Mouse (Mus musculus): ENCODE data around the gene Ninj2.
A peak's percentile ranks its signal among the peaks of the same experiment; 100 is the strongest.

The Ninj2 gene

DNA sequence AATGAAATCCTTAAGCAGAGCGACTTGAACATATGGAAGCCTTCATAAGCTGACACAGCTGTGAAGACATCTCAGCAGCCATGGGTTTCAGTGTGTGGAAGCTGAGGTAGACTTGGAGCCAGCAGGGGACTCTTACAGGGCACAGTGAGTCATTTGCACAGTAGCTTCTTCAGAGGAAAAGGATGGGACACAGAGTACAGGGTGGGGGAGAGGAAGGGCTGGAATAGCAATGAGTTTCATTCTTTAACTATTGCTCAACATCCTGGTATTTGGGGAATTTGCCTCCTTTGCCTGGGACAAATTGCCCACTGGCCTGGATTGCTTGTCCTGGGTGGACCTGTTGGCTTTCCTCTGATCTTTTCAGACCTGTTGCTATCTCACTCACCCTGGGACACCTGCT, 52.3 kb downstream of the Ninj2 start:
- no peak for DNase-seq

DNA sequence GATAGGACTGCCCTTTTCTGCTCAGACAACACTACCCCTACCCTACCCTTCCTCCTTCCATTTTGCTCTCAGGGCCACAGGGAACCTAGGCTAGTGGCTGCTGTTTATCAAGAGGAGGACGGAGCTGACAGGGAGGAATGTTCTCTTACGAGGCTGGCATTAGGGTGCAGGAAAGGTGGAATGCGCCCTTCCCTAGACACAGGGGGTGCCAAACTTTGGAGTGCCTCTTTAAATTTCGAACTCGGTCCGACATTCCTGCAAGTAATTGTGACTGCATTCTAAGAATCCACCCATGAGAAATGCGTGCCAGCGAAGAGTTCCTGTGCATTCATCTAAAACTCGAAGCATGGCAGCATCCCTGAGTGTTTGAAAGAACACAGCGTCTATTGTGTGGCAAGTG, 53.5 kb downstream of the Ninj2 start:
- no peak for DNase-seq

DNA sequence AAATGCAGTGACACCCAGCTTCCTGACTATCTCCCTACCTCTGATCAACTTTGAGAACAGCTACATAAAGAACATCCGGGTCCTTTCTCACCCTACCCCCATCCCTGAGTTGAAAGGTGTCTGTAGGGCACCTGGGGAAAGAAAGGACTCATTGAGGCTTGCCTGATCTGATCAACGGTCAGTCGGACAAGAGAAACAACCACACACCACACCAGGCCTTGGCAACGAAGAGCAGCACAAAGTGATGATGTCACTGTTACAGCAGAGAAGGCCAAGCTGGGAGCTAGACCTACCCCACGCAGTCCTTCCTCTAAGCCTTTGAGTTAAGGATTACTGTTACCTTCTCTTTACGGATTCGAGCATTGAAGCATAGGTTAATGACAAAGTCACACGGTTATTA, 54.3 kb downstream of the Ninj2 start:
- DNase-seq = no peak

DNA sequence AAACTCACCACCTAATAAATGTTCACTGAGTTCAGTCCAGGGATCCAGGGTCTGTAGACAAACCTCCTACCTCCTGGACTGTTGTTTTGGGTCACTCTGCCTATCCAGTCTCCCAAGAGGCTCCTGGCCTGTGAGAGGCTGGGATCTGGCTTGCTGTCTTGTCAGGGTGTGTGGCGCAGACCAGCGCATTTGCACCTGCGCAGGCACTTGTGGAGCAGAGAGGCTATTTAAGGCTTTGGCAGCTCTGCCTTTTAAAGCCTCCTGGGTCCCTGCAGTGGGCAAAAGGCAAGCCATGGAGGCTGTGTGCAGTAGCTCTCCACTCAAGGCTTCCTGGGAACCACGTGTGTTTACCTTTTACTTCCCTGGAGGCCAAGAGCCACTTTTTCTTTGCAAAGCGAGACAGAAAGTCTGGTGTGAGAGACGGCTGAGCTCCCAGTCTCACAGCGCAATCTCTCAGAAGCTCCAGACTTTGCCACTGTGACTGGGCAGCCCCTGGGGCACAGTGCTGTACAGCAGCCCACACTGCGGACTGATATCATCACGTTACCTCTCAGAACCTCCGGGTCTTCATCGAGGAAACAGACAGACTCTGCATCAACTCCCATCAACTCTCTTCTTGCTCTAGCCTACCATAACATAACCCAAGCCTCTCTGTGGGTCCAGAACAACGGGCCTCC, 55.7 kb downstream of the Ninj2 start:
- DNase-seq = no peak

DNA sequence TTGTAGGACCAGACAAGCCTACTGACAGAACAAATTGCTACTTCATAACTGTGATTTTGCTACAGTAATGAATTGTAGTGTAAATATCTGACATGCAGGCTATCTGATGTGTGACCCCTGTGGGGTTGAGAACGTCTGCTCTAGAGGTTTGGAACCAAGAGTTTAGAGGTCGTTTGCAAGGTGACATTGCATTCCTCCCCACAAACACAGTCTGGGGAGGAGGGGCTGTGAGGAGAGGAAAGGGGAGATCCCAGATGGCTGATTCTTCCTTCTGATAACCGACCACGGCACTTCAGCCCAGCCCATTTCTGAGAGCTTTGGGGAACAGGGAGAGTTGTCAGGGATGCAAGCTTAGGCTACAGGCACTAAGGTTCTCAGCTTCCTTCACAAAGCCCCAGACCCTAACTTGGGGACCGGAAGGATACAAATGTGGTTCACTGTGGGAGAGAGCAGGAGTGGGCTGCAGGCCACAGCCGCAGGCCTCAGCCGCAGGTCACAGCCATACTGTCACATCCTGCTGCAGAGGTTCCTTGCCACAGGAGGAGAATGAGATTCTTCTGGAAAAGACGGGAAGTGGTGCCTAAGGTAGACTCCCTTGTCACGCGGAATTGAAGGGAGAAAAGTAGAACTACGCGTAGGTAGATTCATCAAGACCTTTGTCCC, 56.4 kb downstream of the Ninj2 start:
- DNase-seq = no peak

DNA sequence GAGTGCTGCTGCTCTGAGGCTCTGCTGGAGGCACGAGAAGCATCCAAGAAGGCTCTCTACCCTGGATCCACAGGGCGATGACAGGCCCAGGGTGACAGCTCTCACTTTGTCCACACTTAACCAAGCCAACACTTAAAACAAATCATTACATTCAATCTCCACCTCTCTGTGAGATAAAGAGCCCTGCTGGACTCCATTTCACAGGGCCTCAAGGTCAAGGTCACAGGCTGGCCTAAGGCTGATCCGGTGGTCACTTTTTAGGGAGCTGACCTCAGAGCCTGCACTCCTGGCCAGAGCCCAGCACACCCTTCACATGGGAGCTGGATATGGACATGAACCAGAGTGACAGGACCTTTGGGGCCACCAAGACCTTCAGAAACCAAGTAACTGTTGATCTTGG, 57.1 kb downstream of the Ninj2 start:
- no peak for DNase-seq

DNA sequence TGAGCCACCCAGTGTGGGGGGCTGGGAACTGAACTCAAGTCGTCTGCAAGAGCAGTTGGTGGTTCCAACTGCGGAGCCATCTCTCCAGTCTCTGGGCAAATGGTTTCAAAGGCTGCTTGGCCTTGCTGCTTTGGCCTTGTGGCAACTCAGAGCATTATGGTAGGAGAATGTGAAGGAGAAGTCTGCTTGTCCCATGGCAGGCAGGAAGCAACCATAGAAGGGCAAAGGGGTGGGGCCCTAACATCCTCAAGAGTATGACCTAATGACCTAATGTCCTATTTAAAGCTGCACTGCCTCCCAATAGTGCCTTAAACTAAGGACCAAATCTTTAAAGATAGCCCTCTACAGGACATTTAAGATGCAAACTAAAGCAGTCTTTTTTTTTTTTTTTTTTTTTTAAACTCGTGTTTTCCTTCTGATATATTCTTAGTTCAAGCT, 58.5 kb downstream of the Ninj2 start:
- peak; percentile 29 to 45 for DNase-seq

DNA sequence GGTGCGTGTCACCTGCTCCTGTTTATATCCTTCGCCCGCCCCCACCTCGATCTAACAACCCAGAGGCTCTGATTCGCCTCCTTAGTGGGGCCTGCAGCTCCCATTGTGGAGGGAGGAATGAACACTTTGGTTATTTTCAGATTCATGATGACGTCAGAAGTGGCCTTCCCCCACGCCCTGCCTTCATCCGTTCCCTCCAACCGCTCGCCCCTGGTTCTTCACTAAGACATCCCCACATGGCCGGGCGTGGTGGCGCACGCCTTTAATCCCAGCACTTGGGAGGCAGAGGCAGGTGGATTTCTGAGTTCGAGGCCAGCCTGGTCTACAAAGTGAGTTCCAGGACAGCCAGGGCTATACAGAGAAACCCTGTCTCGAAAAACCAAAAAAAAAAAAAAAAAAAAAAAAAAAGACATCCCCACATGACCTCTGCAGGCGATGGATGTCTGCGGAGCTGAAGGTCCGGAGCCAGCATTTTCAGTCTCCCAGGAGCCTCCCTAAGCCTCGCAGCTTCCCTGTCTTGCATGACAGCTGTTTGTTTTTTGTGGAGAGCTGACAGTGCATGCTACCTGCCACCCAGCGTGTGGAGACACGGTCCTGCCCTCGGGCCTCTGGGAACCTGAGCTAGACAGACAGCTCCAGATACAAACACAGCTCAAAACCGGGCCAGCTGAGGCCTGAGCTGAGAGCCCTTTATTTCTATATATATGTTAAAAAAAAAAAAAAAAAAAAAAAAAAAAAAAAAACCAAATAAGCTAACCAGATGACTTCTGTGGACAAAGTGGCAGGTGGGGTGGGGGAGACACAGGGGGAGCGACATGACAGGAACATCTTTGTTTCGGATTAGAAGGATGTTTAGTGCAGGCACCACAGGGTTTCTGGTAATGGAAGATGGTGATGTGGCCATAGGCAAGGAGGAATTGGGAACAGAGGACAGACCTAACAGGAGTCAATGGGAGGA, 59.9 kb downstream of the Ninj2 start:
- DNase-seq = no peak

DNA sequence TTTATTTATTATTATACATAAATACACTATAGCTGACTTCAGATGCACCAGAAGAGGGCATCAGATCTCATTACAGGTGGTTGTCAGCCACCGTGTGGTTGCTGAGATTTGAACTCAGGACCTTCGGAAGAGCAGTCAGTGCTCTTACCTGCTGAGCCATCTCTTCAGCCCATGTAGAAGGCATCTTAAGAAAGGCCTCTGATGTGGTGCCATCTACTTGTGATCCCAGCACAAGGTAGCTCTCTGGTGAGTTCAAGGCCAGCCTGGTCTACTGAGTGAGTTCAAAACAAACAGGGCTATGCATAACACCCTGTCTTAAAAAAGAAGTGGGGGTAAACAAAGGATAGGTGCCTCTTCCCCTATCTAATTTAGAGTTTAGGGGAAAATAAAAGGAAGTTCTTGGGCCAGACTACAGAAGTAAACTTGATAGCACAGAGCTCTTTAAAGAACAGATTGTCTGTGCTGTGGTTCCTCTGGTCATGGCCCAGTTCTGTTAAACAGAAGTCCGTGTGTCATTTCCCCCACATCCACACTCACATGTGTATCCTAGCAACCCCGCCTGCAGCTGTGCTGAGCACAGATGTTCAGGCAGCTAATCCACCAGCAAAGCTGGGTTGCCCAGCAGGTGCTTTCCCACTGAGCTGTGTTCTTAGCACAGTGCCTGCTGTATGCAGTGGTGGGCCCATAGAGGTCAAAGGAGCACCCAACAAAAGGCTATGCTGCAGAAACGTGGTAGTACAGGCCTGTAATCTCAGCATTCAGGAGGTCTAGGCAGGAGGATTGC, 61.6 kb downstream of the Ninj2 start:
- DNase-seq = peak; percentile 22 to 29

DNA sequence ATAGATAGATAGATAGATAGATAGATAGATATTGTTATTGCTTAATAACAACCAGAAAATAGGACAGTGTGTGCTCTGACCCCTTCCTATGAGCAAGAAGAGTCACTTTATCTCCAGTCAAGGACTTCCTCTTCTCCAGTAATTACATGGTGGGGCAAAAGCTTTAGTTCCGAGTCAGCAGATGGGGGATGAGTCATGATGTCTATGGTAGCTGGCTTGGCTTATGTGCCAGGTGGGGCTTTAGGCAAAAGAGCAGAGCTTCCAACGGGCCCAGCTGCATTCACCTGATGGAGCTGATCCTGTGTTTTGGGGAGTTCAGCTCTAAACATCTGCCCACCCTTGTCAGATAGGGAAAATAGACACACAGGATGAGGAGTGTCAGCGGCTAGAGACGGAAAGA, 62.4 kb downstream of the Ninj2 start:
- DNase-seq = no peak

DNA sequence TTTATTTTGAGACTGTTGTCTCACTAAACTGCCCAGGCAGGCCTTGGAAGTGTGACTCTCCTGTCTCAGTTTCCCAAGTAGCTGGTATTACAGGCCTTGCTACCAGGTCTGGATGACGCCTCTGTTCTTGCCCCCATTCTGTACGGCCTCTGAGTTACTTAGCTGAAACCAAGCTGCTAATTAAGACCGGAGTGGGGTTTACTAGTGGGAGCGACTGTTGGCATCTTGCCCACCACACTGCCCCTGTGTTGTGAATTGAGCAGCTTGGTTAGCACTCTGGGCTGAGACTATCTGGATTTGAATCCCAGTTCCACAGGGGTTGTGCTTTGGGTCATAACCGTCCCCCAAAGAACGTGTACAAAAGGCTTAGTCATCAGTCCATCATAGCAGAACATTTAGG, 64.3 kb downstream of the Ninj2 start:
- no peak for DNase-seq

DNA sequence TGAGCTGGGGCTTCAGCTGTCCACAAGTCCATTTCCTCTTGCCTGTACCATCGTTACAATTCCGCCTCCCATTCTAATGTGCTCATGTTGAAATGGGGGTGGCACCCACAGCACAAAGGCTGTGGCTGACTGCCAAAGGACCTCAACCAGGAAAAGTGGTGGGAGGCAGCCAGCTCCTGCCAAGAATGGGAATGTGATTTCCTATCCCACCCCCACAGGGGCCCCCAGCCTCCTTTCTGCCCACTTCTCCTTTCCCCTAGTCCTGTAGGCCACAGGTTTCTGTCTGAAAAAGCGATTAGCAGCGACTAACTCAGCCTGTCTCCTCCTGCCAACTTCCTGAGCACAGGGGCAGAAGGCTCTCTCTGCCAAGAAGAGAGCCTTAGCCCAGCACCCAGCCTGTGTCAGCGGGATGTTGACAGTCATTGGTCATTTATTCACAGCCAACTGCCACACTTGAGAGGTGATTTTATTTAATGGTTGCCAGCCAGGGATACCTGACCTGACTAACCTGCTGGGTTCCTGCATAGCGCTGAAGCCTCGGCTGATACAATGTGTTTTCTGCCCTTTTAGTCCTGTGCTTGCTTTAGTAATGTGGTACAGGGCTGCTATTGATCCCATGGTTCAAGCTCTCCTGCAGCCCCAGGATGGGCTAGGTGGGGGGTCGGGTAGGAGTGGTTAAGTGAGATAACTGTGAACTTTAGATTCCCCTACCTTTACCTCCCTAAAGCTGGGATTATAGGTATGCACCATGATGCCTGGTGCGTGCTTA, 66.2 kb downstream of the Ninj2 start:
- no peak for DNase-seq

DNA sequence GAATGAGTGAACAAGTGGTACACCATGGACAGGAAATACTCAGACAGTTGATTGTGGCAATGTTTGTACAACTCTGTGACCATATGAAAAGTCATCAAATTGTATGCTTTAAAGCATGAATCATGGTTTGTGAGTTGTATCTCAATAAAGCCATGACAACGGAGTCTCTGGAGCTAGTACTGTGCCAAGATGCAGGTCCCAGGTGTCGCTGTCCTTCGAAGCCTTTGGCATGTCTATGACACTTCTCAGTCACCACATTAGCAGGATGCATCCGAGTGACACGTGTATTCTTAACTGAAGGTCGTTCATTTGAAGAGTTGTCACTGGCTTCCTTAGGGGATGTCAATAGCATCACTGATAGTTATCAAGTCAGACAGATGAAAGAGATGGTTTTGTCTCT, 69.8 kb downstream of the Ninj2 start:
- DNase-seq = no peak

DNA sequence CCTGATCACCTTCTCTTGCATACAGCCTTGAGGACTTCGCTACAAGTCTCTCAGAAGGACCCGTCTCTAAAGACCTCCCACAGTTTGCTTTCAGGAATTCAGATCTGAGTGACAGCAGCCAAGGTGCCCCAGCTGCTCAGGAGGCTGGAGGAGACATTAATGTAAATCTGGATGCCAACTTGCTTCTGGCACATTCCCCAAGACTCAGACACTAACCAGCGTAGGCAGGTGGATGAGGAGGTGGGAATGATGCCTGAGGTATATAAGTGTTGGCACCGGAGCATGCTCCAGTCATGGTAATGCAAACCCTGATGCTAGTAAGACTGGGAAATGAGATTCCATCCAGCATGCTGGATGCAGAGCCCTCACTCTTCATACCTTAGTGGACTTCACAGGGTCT, 71.6 kb downstream of the Ninj2 start:
- DNase-seq = no peak

DNA sequence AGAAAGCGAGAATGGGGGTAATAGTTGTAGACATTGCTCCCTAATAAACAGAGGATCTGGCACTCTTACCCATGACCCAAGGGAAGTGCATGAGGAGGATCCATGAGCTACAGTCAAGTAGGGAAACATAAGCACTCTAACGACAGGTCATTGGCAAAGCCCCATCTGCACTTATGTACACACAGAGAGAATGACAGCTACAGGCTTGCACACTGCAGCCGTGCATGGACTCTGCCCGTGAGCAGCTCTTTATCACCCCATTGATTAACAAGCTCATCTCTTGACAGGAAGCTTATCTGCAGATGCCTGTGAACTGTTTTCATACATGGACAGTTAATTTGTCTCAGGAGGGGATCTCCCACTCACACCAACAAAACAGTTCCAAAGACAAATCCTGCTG, 74.4 kb downstream of the Ninj2 start:
- DNase-seq = no peak

DNA sequence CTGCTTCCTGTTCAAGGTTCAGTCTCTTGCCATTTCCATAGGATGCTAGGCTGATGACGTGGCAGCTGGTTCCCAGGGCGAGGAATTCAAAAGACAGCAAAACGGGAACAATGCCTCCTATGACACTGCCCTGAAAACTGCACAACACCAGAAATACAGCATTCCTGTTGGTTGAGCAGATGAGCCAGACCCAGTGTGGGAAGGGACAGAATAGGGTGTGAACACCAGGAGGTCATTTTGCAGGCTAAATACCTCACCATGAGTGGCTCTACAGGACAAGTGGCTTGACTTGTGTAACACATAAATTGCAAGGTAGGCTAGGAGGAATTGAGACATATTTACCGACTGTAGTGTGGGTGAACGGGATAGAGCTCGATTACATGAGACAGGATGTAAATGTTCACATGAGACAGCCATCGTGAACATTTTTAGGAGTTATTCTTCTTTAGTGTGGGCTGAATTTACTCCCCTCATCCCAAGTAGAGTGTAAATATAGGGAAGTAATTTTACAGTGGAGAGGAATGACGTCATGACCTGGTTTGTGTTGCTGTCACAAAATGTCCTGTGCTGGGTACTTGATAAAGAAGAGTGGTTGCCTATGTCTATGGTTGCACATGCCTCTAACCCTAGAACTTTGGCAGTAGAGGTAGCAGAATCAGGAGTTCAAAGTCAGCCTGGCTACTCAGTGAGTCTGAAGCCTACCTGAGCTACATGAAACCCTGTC, 79.3 kb downstream of the Ninj2 start:
- DNase-seq = no peak

DNA sequence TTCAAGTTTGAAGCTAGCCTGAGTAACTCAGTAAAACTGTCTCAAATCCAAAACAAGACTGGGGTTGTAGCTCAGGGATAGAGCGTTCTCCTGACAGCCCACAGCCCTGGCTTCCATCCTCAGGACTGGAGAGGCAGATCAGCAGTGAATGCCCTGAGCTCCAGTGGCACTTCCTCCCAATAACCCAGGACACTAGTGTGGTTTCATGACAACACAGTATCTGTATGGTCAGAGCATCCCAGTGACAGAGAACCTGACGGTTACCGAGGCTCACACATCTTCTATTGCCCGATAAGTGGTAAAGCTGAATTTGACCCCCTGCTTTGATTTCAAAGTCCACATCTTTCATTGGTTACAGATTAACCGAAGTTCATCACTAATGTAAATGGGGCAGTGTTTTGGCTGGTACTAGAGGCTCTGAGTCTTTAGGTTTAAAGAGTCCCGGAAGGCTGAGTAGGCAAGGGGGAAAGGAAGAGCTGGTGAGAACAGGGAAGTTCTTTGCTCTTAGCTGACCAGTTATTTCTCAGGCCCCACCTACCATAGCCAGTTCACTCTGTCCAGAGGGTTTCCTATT, 81.0 kb downstream of the Ninj2 start:
- DNase-seq = no peak

DNA sequence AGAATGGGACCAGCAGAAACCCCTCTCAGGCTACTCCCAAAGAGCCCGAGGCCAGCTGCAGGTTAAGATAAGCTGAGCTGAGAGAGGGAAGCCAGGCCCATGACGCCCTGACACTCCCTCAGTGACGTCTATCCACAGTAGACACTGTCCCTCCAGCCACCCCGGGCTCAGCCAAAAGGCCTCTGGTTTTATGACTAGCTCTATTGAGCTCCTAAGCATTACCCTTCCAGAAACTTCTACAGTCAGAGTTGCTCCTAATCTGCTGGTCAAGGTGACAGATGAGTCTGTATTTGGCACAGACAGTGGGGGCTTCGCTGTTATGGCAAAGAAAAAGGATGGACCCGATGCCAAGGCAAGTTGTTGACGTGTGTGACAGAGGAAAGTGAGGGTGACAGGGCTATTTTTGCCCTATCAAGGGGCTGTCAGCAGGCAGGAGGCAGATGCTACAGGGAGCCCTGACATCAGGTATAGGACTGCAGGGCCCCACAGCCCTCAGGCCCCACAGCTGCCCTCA, 81.5 kb downstream of the Ninj2 start:
- no peak for DNase-seq

DNA sequence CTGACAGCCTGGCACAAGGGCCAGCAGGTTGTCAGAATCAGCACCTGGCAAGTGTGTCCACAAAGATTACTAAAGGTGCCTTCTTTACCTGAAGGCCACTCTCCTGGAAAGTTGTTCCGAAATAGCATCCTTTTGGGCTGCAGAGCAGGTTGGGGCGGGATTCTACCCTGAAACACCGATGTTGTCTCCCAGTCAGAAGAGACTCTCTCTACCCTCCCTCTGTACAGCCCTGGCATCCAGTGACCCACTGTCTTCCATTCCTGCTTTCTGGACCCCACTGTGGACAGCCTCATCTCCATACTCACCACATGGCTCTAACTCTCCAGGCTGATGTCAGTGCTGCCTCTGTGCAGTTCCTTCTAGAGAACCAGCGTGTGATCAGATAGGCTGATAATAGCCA, 82.5 kb downstream of the Ninj2 start:
- no peak for DNase-seq

DNA sequence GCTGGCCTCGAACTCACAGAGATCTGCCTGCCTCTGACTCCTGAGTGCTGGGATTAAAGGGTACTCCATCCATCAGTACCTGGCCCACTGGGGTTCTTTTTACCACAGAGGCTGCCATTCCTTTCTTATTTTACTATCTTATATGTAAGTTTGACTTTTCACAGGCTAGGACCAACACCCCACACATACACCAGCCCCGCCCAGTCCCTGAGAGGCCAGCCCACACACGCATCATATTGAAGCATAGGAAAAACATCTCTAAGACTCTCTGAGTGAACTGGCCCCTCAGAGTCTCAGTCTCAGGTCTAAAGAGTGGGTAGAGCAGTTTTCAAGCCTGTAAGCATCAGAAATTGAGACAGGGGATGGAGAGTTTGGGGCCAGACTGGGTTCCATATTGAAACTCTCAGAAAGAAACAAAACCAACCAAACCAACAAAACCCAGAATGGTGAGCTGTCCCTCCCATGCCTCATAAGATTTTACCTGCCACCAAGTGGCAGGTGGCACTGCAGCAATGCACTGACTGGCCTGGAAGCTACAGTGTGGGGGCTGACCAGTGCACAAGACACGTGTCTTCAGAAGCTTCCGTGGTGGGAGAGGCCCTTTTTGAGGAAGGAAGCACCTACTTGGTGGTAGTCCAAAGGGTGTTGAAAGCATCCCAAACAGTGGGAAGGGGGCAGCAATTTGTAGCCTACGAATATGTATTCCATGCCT, 86.0 kb downstream of the Ninj2 start:
- no peak for DNase-seq

All from spleen, adult 18-20 months (tissue).